Mouse (Mus musculus) CH12.LX (cell line): ENCODE measurements around the gene Dglucy. TPM values are rescaled to one million over a fixed set of nuclear protein-coding genes. Genes with fewer than 3 reads are reported as not detected.

Experiments
- DNase-seq: peaks from one replicate; pipeline ENCODE4 v3.0.0-alpha.2; 2013; ENCODE audit errors: extremely low read depth
- H3K27ac ChIP-seq: 2 replicates; pipeline ENCODE4 v1.5.1; 2012; ENCODE audit warnings: low read depth, mild to moderate bottlenecking, control low read depth, moderate library complexity; ENCODE audit not compliant: insufficient read depth
- H3K27me3 ChIP-seq: replicated peaks from 2 replicates; pipeline ENCODE3; 2012; ENCODE audit warnings: inconsistent platforms
- H3K36me3 ChIP-seq, 2 experiments: replicated peaks in 1 of 2; 2 replicates each; pipeline versions ENCODE3 to v1.6.1; 2012; ENCODE audit warnings: inconsistent platforms in 1 of 2, low read length in 1 of 2, mild to moderate bottlenecking in 1 of 2, mixed read lengths in 1 of 2, moderate library complexity in 1 of 2; ENCODE audit not compliant: control insufficient read depth in 1 of 2, insufficient read depth in 1 of 2
- H3K4me1 ChIP-seq, 2 experiments: 2 replicates each; pipeline ENCODE4 v1.6.1; 2012; ENCODE audit warnings: inconsistent platforms in 1 of 2, moderate library complexity in 1 of 2; ENCODE audit not compliant: insufficient read depth in 2 of 2, control insufficient read depth in 1 of 2
- H3K4me2 ChIP-seq: 2 replicates; pipeline ENCODE4 v1.6.1; 2012; ENCODE audit warnings: low read depth, mild to moderate bottlenecking, control low read depth; ENCODE audit not compliant: poor library complexity, insufficient read depth, severe bottlenecking
- H3K4me3 ChIP-seq, 3 experiments: fragments of 150-350 bp in 1 of 3; sonication (generic) in 1 of 3; replicated peaks in 1 of 3; 2 replicates each; pipeline versions ENCODE3 to v1.5.1; 2011 to 2012; ENCODE audit warnings: low read depth in 2 of 3, low read length in 2 of 3, mild to moderate bottlenecking in 2 of 3, moderate library complexity in 2 of 3, control low read depth in 1 of 3, improper control_type of control experiment in 1 of 3, inconsistent platforms in 1 of 3, mixed read lengths in 1 of 3; ENCODE audit not compliant: poor library complexity in 1 of 3
- H3K79me2 ChIP-seq: replicated peaks from 2 replicates; pipeline ENCODE4 v1.6.1; 2012; ENCODE audit warnings: mild to moderate bottlenecking, moderate library complexity; ENCODE audit not compliant: control insufficient read depth, poor library complexity, insufficient read depth, severe bottlenecking; ENCODE audit errors: extremely low read depth
- H3K9ac ChIP-seq: 2 replicates; pipeline ENCODE4 v1.6.1; 2012; ENCODE audit warnings: low read depth, mild to moderate bottlenecking, control low read depth, moderate library complexity; ENCODE audit not compliant: insufficient read depth
- H3K9me3 ChIP-seq: replicated peaks from 2 replicates; pipeline ENCODE3; 2012; ENCODE audit warnings: low read length, inconsistent platforms, mixed read lengths
- BHLHE40 ChIP-seq: IDR thresholded peaks from 2 replicates; pipeline ENCODE4 v1.6.1; 2011; ENCODE audit warnings: mild to moderate bottlenecking, low read depth, low read length, improper control_type of control experiment
- CHD1 ChIP-seq: IDR thresholded peaks from 2 replicates; pipeline ENCODE4 v1.6.1; 2012; ENCODE audit warnings: low read depth, low read length, improper control_type of control experiment, inconsistent platforms
- CHD2 ChIP-seq: IDR thresholded peaks from 2 replicates; pipeline ENCODE4 v1.6.1; 2011; ENCODE audit warnings: low read length, improper control_type of control experiment
- CTCF ChIP-seq, 2 experiments: IDR thresholded peaks in 1 of 2; conservative IDR thresholded peaks in 1 of 2; 2 replicates each; pipeline ENCODE4 v1.5.1; 2011 to 2012; ENCODE audit warnings: low read depth in 2 of 2, low read length in 2 of 2, improper control_type of control experiment in 1 of 2, inconsistent platforms in 1 of 2, mild to moderate bottlenecking in 1 of 2, moderate library complexity in 1 of 2
- E2F4 ChIP-seq: IDR thresholded peaks from 2 replicates; pipeline ENCODE4 v1.6.1; 2011; ENCODE audit warnings: low read depth, low read length, improper control_type of control experiment; ENCODE audit not compliant: insufficient replicate concordance
- ELF1 ChIP-seq: IDR thresholded peaks from 2 replicates; pipeline ENCODE4 v1.6.1; 2014; ENCODE audit warnings: low read depth, mild to moderate bottlenecking, inconsistent platforms, low read length, improper control_type of control experiment
- EP300 ChIP-seq: IDR thresholded peaks from 2 replicates; pipeline ENCODE4 v1.6.1; 2011; ENCODE audit warnings: low read length, improper control_type of control experiment
- GABPA ChIP-seq: IDR thresholded peaks from 2 replicates; pipeline ENCODE4 v1.6.1; 2012; ENCODE audit warnings: low read depth, low read length, improper control_type of control experiment, inconsistent platforms; ENCODE audit not compliant: insufficient replicate concordance
- HCFC1 ChIP-seq: IDR thresholded peaks from 2 replicates; pipeline ENCODE4 v1.6.1; 2012; ENCODE audit warnings: low read depth, mild to moderate bottlenecking, inconsistent platforms, low read length, improper control_type of control experiment
- IRF4 ChIP-seq: IDR thresholded peaks from 2 replicates; pipeline ENCODE4 v1.6.1; 2014; ENCODE audit warnings: low read depth, mild to moderate bottlenecking, inconsistent platforms, low read length, improper control_type of control experiment
- JUND ChIP-seq: conservative IDR thresholded peaks from 2 replicates; pipeline ENCODE4 v1.6.1; 2011; ENCODE audit warnings: low read depth, low read length, improper control_type of control experiment
- MAFK ChIP-seq: IDR thresholded peaks from 2 replicates; pipeline ENCODE4 v1.6.1; 2011; ENCODE audit warnings: low read length, improper control_type of control experiment; ENCODE audit not compliant: insufficient replicate concordance
- MAX ChIP-seq: IDR thresholded peaks from 2 replicates; pipeline ENCODE4 v1.6.1; 2011; ENCODE audit warnings: low read length, improper control_type of control experiment
- MAZ ChIP-seq: IDR thresholded peaks from 2 replicates; pipeline ENCODE4 v1.6.1; 2012; ENCODE audit warnings: low read depth, mild to moderate bottlenecking, inconsistent platforms, low read length, improper control_type of control experiment, moderate library complexity
- MEF2A ChIP-seq: IDR thresholded peaks from 2 replicates; pipeline ENCODE4 v1.6.1; 2014; ENCODE audit warnings: low read depth, mild to moderate bottlenecking, inconsistent platforms, low read length, improper control_type of control experiment, borderline replicate concordance
- MXI1 ChIP-seq: IDR thresholded peaks from 2 replicates; pipeline ENCODE4 v1.6.1; 2011; ENCODE audit warnings: mild to moderate bottlenecking, low read depth, low read length, improper control_type of control experiment
- MYC ChIP-seq: IDR thresholded peaks from 2 replicates; pipeline ENCODE4 v1.6.1; 2011; ENCODE audit warnings: low read depth, mild to moderate bottlenecking, improper control_type of control experiment, low read length
- NELFE ChIP-seq: IDR thresholded peaks from 2 replicates; pipeline ENCODE4 v1.6.1; 2011; ENCODE audit warnings: low read depth, low read length, improper control_type of control experiment
- NRF1 ChIP-seq: IDR thresholded peaks from 2 replicates; pipeline ENCODE4 v1.6.1; 2014; ENCODE audit warnings: low read depth, mild to moderate bottlenecking, inconsistent platforms, low read length, improper control_type of control experiment, moderate library complexity
- PAX5 ChIP-seq: IDR thresholded peaks from 2 replicates; pipeline ENCODE4 v1.6.1; 2012; ENCODE audit warnings: low read length, inconsistent platforms, mixed read lengths
- POLR2A ChIP-seq: IDR thresholded peaks from 2 replicates; pipeline ENCODE4 v1.6.1; 2011; ENCODE audit warnings: low read depth, mild to moderate bottlenecking, improper control_type of control experiment, low read length
- POLR2AphosphoS2 ChIP-seq: IDR thresholded peaks from 2 replicates; pipeline ENCODE4 v1.6.1; 2011; ENCODE audit warnings: low read depth, low read length, improper control_type of control experiment
- RAD21 ChIP-seq: IDR thresholded peaks from 2 replicates; pipeline ENCODE4 v1.6.1; 2011; ENCODE audit warnings: low read depth, mild to moderate bottlenecking, low read length, improper control_type of control experiment, moderate library complexity
- RCOR1 ChIP-seq: conservative IDR thresholded peaks from 2 replicates; pipeline ENCODE4 v1.6.1; 2012; ENCODE audit warnings: low read depth, mild to moderate bottlenecking, inconsistent platforms, low read length, improper control_type of control experiment
- SMC3 ChIP-seq: IDR thresholded peaks from 2 replicates; pipeline ENCODE4 v1.6.1; 2011; ENCODE audit warnings: low read depth, low read length, improper control_type of control experiment
- TCF12 ChIP-seq: IDR thresholded peaks from 2 replicates; pipeline ENCODE4 v1.6.1; 2014; ENCODE audit warnings: low read depth, mild to moderate bottlenecking, inconsistent platforms, low read length, improper control_type of control experiment
- USF1 ChIP-seq: IDR thresholded peaks from 2 replicates; pipeline ENCODE4 v1.6.1; 2014; ENCODE audit warnings: low read depth, mild to moderate bottlenecking, inconsistent platforms, low read length, improper control_type of control experiment
- ZC3H11A ChIP-seq: IDR thresholded peaks from 2 replicates; pipeline ENCODE4 v1.6.1; 2012; ENCODE audit warnings: low read depth, mild to moderate bottlenecking, inconsistent platforms, low read length, improper control_type of control experiment
- ZKSCAN1 ChIP-seq: IDR thresholded peaks from 2 replicates; pipeline ENCODE4 v1.6.1; 2012; ENCODE audit warnings: low read depth, inconsistent platforms, low read length, improper control_type of control experiment, borderline replicate concordance
- ZMIZ1 ChIP-seq: IDR thresholded peaks from 2 replicates; pipeline ENCODE4 v1.6.1; 2012; ENCODE audit warnings: low read depth, mild to moderate bottlenecking, inconsistent platforms, low read length, improper control_type of control experiment
- ZNF384 ChIP-seq: IDR thresholded peaks from 2 replicates; pipeline ENCODE4 v1.6.1; 2012; ENCODE audit warnings: low read depth, low read length, improper control_type of control experiment, inconsistent platforms
- dilution Hi-C: fragments of 300-500 bp; cut with MboI; formaldehyde crosslinking; loops from 2 replicates; pipeline ENCODE4 v1.14.3; 2020; ENCODE audit warnings: low sequenced_read_pairs; ENCODE audit not compliant: extremely low pct_unique_long_range_greater_than_20kb, extremely low pct_ligation_motif_present
- in situ Hi-C: fragments of 300-500 bp; cut with MboI; formaldehyde crosslinking; loops from 3 replicates; pipeline ENCODE4 v1.14.3; 2019; ENCODE audit warnings: low sequenced_read_pairs, low pct_ligation_motif_present, low pct_unique_long_range_greater_than_20kb, mixed read lengths
- polyA plus RNA-seq: library from polyadenylated mRNA; unstranded; fragments of >175 nt; gene quantifications from 2 replicates; pipeline ENCODE4 v1.2.1, GENCODE M21; 2012; ENCODE audit warnings: low read depth; ENCODE audit not compliant: insufficient read length
- total RNA-seq, 2 experiments: library from RNA; depleted of rRNA; stranded (reverse); fragments of 300-350 nt in 1 of 2; fragments of >200 nt in 1 of 2; gene quantifications; 2 replicates each; pipeline ENCODE4 v1.2.3; 2012 to 2014

Gene Dglucy
- total and polyA plus RNA-seq, 3 experiments, result 5.5 to 20.6 (median 10.1) TPM

DNA sequence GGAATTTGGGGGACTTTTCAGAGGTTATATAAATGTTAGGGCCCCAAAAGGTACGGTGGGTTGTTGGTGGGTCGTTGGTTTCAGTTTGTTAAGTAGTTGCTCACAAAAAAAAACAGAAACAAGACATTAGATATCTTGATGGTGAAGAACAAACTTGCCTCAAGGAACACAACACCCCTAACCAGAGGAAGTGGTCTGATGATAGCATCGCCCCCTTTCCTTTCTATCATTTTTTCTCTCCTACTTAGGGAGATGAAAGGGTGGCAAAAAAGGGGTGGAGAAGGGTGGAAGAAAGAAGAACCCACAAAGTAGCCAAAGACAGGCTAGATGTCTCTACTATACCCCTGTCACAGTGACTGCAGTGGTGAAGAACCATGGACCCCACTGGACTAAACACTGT, 111.7 kb downstream of the Dglucy start:
- H3K4me2 ChIP-seq, result no peak overlapping the region
- no peak overlapping the region for H3K27ac ChIP-seq
- H3K4me1 ChIP-seq, result peaks cover 16 to 46% of the 10 kb centered on the region in 2 experiments; a peak in 3 of 4 replicates
- no peaks in the 10 kb centered on the region for H3K27me3 ChIP-seq
- dilution Hi-C loops, result no loop called here
- H3K9me3 ChIP-seq, result no peaks in the 10 kb centered on the region
- H3K4me3 ChIP-seq, result no peak overlapping the region
- TF ChIP-seq MYC (no peak), POLR2A (no peak), ZMIZ1 (no peak), GABPA (no peak), RAD21 (no peak), CTCF (conservative IDR thresholded peaks at IDR 0.05 in 1 of 2, IDR thresholded peaks at IDR 0.05 in 1 of 2; ENCODE audit: low read depth in 2 of 2, low read length in 2 of 2) (no peak), MAZ (no peak), JUND (no peak), NRF1 (no peak), ZNF384 (no peak), CHD1 (no peak), PAX5 (no peak), ELF1 (no peak), CHD2 (no peak), MEF2A (no peak), MAFK (no peak)
- no peak for DNase-seq
- H3K79me2 ChIP-seq, result no peaks in the 10 kb centered on the region
- no peak overlapping the region for H3K9ac ChIP-seq
- in situ Hi-C loops, result no loop called here
- no peaks in the 10 kb centered on the region for H3K36me3 ChIP-seq

DNA sequence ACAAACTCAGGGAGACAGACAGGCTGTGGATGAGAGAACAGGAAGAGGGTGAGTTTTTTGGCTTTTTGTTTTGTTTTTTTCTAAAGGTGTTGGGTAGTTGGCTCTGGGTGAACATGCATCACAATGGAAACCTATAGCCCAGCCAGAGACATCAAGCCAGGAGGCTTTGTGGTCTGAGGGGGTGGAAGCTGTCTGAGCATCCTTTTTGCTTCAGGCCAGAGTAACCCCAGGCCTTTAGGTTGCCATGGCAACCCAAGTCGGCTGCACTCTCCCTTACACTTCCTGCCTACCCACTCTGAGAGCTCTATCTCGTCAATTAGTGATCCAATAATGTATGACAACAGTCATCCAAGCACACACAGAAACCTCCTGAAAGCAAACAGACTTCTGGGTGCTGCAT, 116.6 kb downstream of the Dglucy start:
- peak; percentile 40 for DNase-seq
- H3K27me3 ChIP-seq, result no peaks in the 10 kb centered on the region
- peaks cover 15 to 69% of the 10 kb centered on the region in 2 experiments for H3K4me1 ChIP-seq
- dilution Hi-C loops (no loop called here), in situ Hi-C loops (no loop called here)
- TF ChIP-seq ZKSCAN1 (no peak), MEF2A (no peak), POLR2AphosphoS2 (no peak), ZMIZ1 (no peak), MAX (no peak), IRF4 (no peak), TCF12 (no peak), USF1 (no peak), BHLHE40 (no peak), NRF1 (no peak), SMC3 (no peak), ZC3H11A (no peak), GABPA (no peak), EP300 (no peak), E2F4 (no peak), HCFC1 (no peak), RCOR1 (no peak), NELFE (no peak), CHD2 (no peak), MXI1 (no peak)
- H3K27ac ChIP-seq, result no peak overlapping the region
- H3K9me3 ChIP-seq, result no peaks in the 10 kb centered on the region
- H3K9ac ChIP-seq, result no peak overlapping the region
- no peak overlapping the region for H3K4me3 ChIP-seq
- no peaks in the 10 kb centered on the region for H3K79me2 ChIP-seq
- no peak overlapping the region for H3K4me2 ChIP-seq
- no peaks in the 10 kb centered on the region for H3K36me3 ChIP-seq
